In the genomic region with DNA sequence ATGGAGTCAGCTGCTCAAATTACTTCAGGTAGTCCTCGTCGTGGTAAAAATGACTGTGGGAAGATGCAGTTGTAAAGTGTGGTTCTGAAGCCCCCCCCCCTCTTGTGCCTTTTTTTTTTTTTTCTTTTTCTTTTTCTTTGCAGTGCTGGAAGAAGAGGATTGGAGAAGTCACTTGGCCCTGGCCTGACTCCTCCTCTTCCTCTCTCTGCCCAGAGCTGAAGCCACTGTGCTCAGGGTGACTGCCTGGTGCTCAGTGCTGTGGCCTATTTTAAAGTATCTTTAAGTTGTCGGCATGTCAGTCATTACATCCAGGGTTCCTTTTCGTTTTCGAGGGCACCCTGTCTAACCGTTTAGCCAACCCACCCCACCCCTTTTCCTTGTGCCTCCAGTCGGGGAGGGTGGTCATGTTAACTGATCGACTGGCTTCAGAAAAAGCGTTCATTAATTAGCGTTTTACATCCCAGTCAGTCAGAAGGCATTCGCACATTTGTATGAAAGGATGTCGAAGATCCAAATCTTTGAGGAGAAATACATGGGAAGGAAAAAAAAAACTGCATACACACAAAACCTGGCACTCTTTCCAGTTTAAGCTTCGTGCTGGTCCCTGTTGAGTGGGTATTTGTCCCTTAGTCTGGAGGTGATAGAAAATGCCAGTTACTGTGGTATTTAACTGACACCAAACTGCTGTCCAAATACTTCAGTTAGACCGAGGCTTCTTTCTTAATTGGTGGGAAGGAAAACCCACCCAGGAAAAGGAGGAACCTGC, we compare ENCODE assay signal across 8 mouse cellular contexts.
DNase-seq lines count a peak whose midpoint lies in the region; ATAC-seq lines count a peak whose summit lies in the region.

No protein-coding gene starts in this region.

- no peaks in the 10 kb centered on the region for H3K9me3 ChIP-seq in lung, embryonic 15.5 days
- H3K9me3 ChIP-seq in embryonic facial prominence, embryonic 13.5 days, result no peaks in the 10 kb centered on the region
- no peaks in the 10 kb centered on the region for H3K9me3 ChIP-seq in intestine, embryonic 14.5 days (ENCODE audit: control insufficient read depth, low read length)
- no peaks in the 10 kb centered on the region for H3K9me3 ChIP-seq in midbrain, embryonic 14.5 days (ENCODE audit: control insufficient read depth, low read length)

- H3K27ac ChIP-seq in lung, embryonic 15.5 days, result peak overlapping the region; percentile 84
- H3K27ac ChIP-seq in embryonic facial prominence, embryonic 13.5 days, result peak overlapping the region; percentile 88
- peak overlapping the region; percentile 70; the same call in 1 of the 2 replicates for H3K27ac ChIP-seq in intestine, embryonic 14.5 days (ENCODE audit: low read depth)
- no peak overlapping the region for H3K27ac ChIP-seq in midbrain, embryonic 14.5 days (replicated peaks; ENCODE audit: low read depth, low read length)

- peak overlapping the region; percentile 12 for H3K4me3 ChIP-seq in lung, embryonic 15.5 days
- H3K4me3 ChIP-seq in embryonic facial prominence, embryonic 13.5 days, result peak overlapping the region; percentile 36
- peak overlapping the region; percentile 17; the same call in 1 of the 2 replicates for H3K4me3 ChIP-seq in intestine, embryonic 14.5 days (ENCODE audit: low read depth, low read length)
- H3K4me3 ChIP-seq in midbrain, embryonic 14.5 days (replicated peaks; ENCODE audit: low read depth, low read length), result no peak overlapping the region

- DNase-seq in lung, postnatal 25 days (ENCODE audit: low spot score), result no peak
- no peak for DNase-seq in intestine, embryonic 14.5 days (ENCODE audit: low spot score)
- no peak for DNase-seq in midbrain, embryonic 14.5 days
- no peak for DNase-seq in adrenal gland, postnatal 25 days
- DNase-seq in layer of hippocampus, adult 9-11 months, result no peak
- DNase-seq in layer of hippocampus, adult 8-10 months (ENCODE audit: low spot score in 2 of 2), result no peak

- WGBS in lung, embryonic 15.5 days, result 21% methylated on average over 14 of the region's 14 CpGs
- 16% methylated on average over 14 of the region's 14 CpGs for WGBS in embryonic facial prominence, embryonic 13.5 days
- 29% methylated on average over 14 of the region's 14 CpGs for WGBS in intestine, embryonic 14.5 days
- WGBS in midbrain, embryonic 14.5 days, result 16% methylated on average over 14 of the region's 14 CpGs

- H3K9ac ChIP-seq in lung, embryonic 15.5 days, result no peak overlapping the region
- no peak overlapping the region; the same call in 1 of the 2 replicates for H3K9ac ChIP-seq in embryonic facial prominence, embryonic 13.5 days
- no peak overlapping the region for H3K9ac ChIP-seq in intestine, embryonic 14.5 days (ENCODE audit: low read length)
- H3K9ac ChIP-seq in midbrain, embryonic 14.5 days (replicated peaks; ENCODE audit: low read length), result no peak overlapping the region

- H3K27me3 ChIP-seq in lung, embryonic 15.5 days, result no peaks in the 10 kb centered on the region
- H3K27me3 ChIP-seq in embryonic facial prominence, embryonic 13.5 days, result no peaks in the 10 kb centered on the region
- H3K27me3 ChIP-seq in intestine, embryonic 14.5 days (replicated peaks; ENCODE audit: control insufficient read depth, insufficient read depth, low read length), result no peaks in the 10 kb centered on the region
- no peaks in the 10 kb centered on the region; the same call in 1 of the 2 replicates for H3K27me3 ChIP-seq in midbrain, embryonic 14.5 days (ENCODE audit: control insufficient read depth, insufficient read depth, low read length)

- peaks cover 63% of the 10 kb centered on the region for H3K4me1 ChIP-seq in lung, embryonic 15.5 days
- H3K4me1 ChIP-seq in embryonic facial prominence, embryonic 13.5 days, result peaks cover 43% of the 10 kb centered on the region
- H3K4me1 ChIP-seq in intestine, embryonic 14.5 days (replicated peaks; ENCODE audit: control insufficient read depth, insufficient read depth, low read length), result peaks cover 42% of the 10 kb centered on the region
- 0 out of 2 replicates have a peak, but pooled peaks cover 12% of the 10 kb centered on the region for H3K4me1 ChIP-seq in midbrain, embryonic 14.5 days (ENCODE audit: control insufficient read depth, insufficient read depth, low read length)

- no peak for ATAC-seq in lung, embryonic 15.5 days (ENCODE audit: borderline replicate concordance, extremely low read depth, low FRiP score, low TSS enrichment)
- no peak for ATAC-seq in embryonic facial prominence, embryonic 13.5 days (ENCODE audit: insufficient number of reproducible peaks, insufficient read depth, low FRiP score, low TSS enrichment, low read depth)
- ATAC-seq in intestine, embryonic 14.5 days (replicated peaks; ENCODE audit: low FRiP score, low TSS enrichment, low read depth), result no peak
- ATAC-seq in midbrain, embryonic 14.5 days (ENCODE audit: low FRiP score, low TSS enrichment), result no peak

- no peaks in the 10 kb centered on the region for H3K36me3 ChIP-seq in lung, embryonic 15.5 days
- no peaks in the 10 kb centered on the region for H3K36me3 ChIP-seq in embryonic facial prominence, embryonic 13.5 days
- no peaks in the 10 kb centered on the region for H3K36me3 ChIP-seq in intestine, embryonic 14.5 days (ENCODE audit: control insufficient read depth, insufficient read depth, low read length)
- H3K36me3 ChIP-seq in midbrain, embryonic 14.5 days (ENCODE audit: control insufficient read depth, insufficient read depth, low read length), result no peaks in the 10 kb centered on the region

- H3K4me2 ChIP-seq in lung, embryonic 15.5 days, result peak overlapping the region; percentile 57
- H3K4me2 ChIP-seq in embryonic facial prominence, embryonic 13.5 days, result peak overlapping the region; percentile 67
- peak overlapping the region; percentile 52 for H3K4me2 ChIP-seq in intestine, embryonic 14.5 days (ENCODE audit: low read length)
- peak overlapping the region; percentile 40 for H3K4me2 ChIP-seq in midbrain, embryonic 14.5 days (ENCODE audit: low read length)
